Comparison of ENCODE assay signal across 8 mouse cellular contexts in genomic region chr5:15933581-15934375, GRCm38 (mm10). TPM values are rescaled to one million over a fixed set of nuclear protein-coding genes. Genes with fewer than 3 reads are reported as not detected.
DNase-seq lines count a peak whose midpoint lies in the region; ATAC-seq lines count a peak whose summit lies in the region.

No protein-coding gene starts in this region.

- ATAC-seq in heart, embryonic 12.5 days (ENCODE audit: insufficient number of reproducible peaks, low FRiP score), result no peak
- peak; percentile 0 for ATAC-seq in forebrain, embryonic 16.5 days

- H3K9me3 ChIP-seq in heart, embryonic 12.5 days (replicated peaks), result no peaks in the 10 kb centered on the region
- no peaks in the 10 kb centered on the region for H3K9me3 ChIP-seq in forebrain, embryonic 16.5 days (ENCODE audit: control insufficient read depth, low read length)
- no peaks in the 10 kb centered on the region for H3K9me3 ChIP-seq in midbrain, embryonic 10.5 days (replicated peaks)

- H3K27ac ChIP-seq in heart, embryonic 12.5 days (ENCODE audit: poor library complexity, severe bottlenecking), result peak overlapping the region; percentile 94
- H3K27ac ChIP-seq in brown adipose tissue, adult 24 weeks (replicated peaks; ENCODE audit: low read depth, low read length), result no peak overlapping the region
- H3K27ac ChIP-seq in forebrain, embryonic 16.5 days (ENCODE audit: low read length), result peak overlapping the region; percentile 96
- H3K27ac ChIP-seq in midbrain, embryonic 10.5 days (replicated peaks), result peak overlapping the region; percentile 85

- intact Hi-C loops in heart, postnatal 25 days (cut with DNase I), result loop anchor here (10.0 kb wide), 1 partner anchor 361 kb away; no protein-coding TSS in a partner anchor

- no peaks in the 10 kb centered on the region for H3K27me3 ChIP-seq in heart, embryonic 12.5 days (replicated peaks)
- H3K27me3 ChIP-seq in forebrain, embryonic 16.5 days (replicated peaks; ENCODE audit: control insufficient read depth, insufficient read depth, low read length), result peaks cover 2% of the 10 kb centered on the region; the same call in 1 of the 2 replicates
- H3K27me3 ChIP-seq in midbrain, embryonic 10.5 days (ENCODE audit: low read depth, poor library complexity, severe bottlenecking), result peaks cover 100% of the 10 kb centered on the region

- peak overlapping the region; percentile 77 for H3K4me3 ChIP-seq in heart, embryonic 12.5 days
- peak overlapping the region; percentile 63 for H3K4me3 ChIP-seq in brown adipose tissue, adult 24 weeks (ENCODE audit: insufficient read depth, low read depth, low read length)
- peak overlapping the region; percentile 80 for H3K4me3 ChIP-seq in forebrain, embryonic 16.5 days (replicated peaks; ENCODE audit: low read length)
- H3K4me3 ChIP-seq in midbrain, embryonic 10.5 days, result peak overlapping the region; percentile 62

- WGBS in heart, embryonic 12.5 days, result 5% methylated on average over 17 of the region's 17 CpGs
- 5% methylated on average over 17 of the region's 17 CpGs for WGBS in forebrain, embryonic 16.5 days
- 2% methylated on average over 17 of the region's 17 CpGs for WGBS in midbrain, embryonic 10.5 days

- peak overlapping the region; percentile 91 for H3K9ac ChIP-seq in heart, embryonic 12.5 days
- peak overlapping the region; percentile 89 for H3K9ac ChIP-seq in forebrain, embryonic 16.5 days (replicated peaks; ENCODE audit: low read depth, low read length)

- H3K4me1 ChIP-seq in heart, embryonic 12.5 days (replicated peaks), result peaks cover 8% of the 10 kb centered on the region
- H3K4me1 ChIP-seq in brown adipose tissue, adult 24 weeks (ENCODE audit: control insufficient read depth, insufficient read depth, insufficient read length, low read length), result no peaks in the 10 kb centered on the region
- H3K4me1 ChIP-seq in forebrain, embryonic 16.5 days (replicated peaks; ENCODE audit: control insufficient read depth, insufficient read depth, low read length), result peaks cover 15% of the 10 kb centered on the region; the same call in 1 of the 2 replicates
- peaks cover 23% of the 10 kb centered on the region for H3K4me1 ChIP-seq in midbrain, embryonic 10.5 days

- H3K36me3 ChIP-seq in heart, embryonic 12.5 days, result no peaks in the 10 kb centered on the region
- no peaks in the 10 kb centered on the region for H3K36me3 ChIP-seq in forebrain, embryonic 16.5 days (ENCODE audit: control insufficient read depth, insufficient read depth)
- no peaks in the 10 kb centered on the region for H3K36me3 ChIP-seq in midbrain, embryonic 10.5 days

- no peak for DNase-seq in heart, postnatal 25 days (ENCODE audit: low spot score)
- DNase-seq in layer of hippocampus, adult 8-10 months (ENCODE audit: low spot score in 2 of 2), result peak; percentile 29 to 46
- DNase-seq in midbrain, embryonic 10.5 days (ENCODE audit: low spot score), result peak; percentile 69
- DNase-seq in telencephalon, adult 2 months (ENCODE audit: low read depth, low spot score), result peak; percentile 52
- DNase-seq in adrenal gland, postnatal 10 days, result no peak

- peak overlapping the region; percentile 79 for H3K4me2 ChIP-seq in heart, embryonic 12.5 days
- peak overlapping the region; percentile 78 for H3K4me2 ChIP-seq in forebrain, embryonic 16.5 days (ENCODE audit: low read length)

RNA-seq across cellular contexts. Expression of gene Cacna2d1, which starts 0.7 kb away (rescaled TPM):
- 25.4 and 28.1 TPM in 2 replicates for polyA plus RNA-seq in heart, embryonic 12.5 days (2016; fragmentation: Nextera tagmentation; extraction: Ambion mirVana)
- total RNA-seq in heart, postnatal 25 days (2021), result 100 to 1,000 TPM in 1 of 2 experiments, 10 to 100 TPM in 1; 97.0 to 105 TPM
- polyA plus RNA-seq in brown adipose tissue, adult 24 weeks (2012; ENCODE audit: insufficient read depth, insufficient read length, missing spikeins), result 5.7 and 6.5 TPM in 2 replicates
- polyA plus RNA-seq in forebrain, embryonic 16.5 days (2015; fragmentation: Nextera tagmentation; extraction: Ambion mirVana), result 33.9 and 37.5 TPM in 2 replicates
- 100 to 1,000 TPM; 134 to 156 (median 145) TPM for total RNA-seq in layer of hippocampus, adult 8-10 months (2022)
- 5.9 and 11.6 TPM in 2 replicates for polyA plus RNA-seq in midbrain, embryonic 10.5 days (2016; fragmentation: Nextera tagmentation; extraction: Ambion mirVana)
- total RNA-seq in adrenal gland, postnatal 10 days (2021), result 10 to 100 TPM; 50.6 to 82.9 TPM

Comparison
In these comparisons a context has a peak if more than half of its experiments do, and no peak if none do; other contexts are left out.
1. DNase-seq: peak in layer of hippocampus, adult 8-10 months (2 of 2), midbrain, embryonic 10.5 days (single experiment) and telencephalon, adult 2 months (single experiment); none in heart, postnatal 25 days (single experiment) and adrenal gland, postnatal 10 days (single experiment).
2. Peak in every context shown above with its lines, with median percentiles within 50 percentile points of each other: H3K4me3 ChIP-seq.